Mouse (Mus musculus) lung, postnatal 4 days (tissue): ENCODE measurements around the gene Ptprb.

Experiments used
- DNase-seq, 2 experiments: peaks; one replicate each; pipeline ENCODE4 v3.0.0; 2021

Ptprb gene

DNA sequence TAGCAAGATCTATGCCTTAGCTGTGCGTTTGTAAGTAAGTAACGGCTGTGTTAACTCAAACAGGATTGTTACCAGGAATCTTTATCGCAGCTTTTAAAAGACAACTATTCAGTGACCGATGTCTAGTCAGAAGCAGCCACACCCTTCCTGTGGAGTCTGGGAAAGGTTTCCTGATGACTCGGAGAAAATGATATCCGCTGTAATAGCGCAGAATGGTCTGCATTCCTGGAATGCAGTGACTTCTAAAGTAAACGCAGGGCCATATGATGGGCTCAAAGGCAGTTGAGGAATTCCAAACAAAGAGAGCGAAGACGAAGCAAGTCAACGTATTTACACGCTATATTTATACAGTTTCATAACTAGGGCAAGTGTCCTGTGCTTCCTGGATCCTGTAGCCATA lies 22.5 kb downstream of the Ptprb start:
- DNase-seq, result peak; percentile 31 to 35

DNA sequence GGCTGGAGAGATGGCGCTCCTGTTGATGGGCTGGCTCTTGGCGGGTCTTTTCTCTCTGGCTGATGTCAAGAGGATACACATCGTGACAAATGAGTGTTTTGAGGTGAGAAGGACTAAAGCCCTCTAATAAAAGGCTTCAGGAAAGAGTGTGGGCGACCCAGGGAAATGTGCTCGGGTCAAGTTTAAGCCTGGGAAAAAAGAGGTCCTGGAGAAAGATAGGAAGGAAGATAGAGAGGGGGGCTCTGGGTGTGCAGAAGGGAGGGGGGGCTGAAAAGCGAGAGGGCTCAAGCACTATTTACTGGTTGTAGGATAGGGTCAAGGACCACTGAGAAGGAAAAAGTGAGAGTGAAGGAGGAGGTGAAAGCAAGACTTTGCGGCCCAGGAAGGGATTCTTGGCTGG lies 25.5 kb downstream of the Ptprb start:
- peak in 1 of 2 experiments; percentile 29 for DNase-seq

DNA sequence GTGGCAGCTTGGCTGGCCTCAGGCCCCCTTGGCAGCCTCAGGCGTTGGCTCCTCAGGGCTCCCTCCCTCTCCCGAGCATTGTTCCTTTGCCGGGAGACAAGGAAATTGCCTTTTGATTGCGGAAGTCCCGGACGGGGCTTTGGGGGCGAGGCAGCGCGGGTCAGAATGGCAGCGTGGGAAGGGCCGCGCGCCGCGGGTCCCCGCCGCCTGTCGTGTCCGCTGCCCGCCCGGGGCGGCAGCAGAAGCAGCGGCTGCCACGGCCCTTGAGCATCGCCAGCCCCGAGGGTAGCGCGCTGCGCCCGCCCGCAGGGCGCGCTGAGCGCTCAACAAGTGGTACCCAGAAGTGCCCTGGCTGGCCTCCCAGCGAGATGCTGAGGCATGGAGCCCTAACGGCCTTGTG lies 25.9 kb downstream of the Ptprb start:
- peak; percentile 73 to 88 for DNase-seq

DNA sequence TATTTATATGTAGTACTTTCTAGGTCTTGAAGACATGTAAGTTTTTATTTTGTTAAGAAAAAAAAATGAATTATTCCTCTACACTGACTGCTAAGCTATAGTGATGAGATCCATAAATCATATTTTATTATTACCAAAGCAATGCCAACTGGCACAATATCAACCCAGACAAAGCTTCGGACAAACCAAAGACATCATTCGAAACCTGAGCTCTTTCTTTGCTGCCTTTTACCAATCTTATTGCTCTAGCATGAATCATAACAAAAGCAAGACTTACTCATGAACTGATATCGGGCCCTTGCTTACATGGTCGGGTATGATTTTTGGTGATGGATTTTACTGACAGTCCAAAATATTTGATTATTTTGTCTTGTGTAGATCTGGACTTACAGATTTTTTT lies 29.0 kb downstream of the Ptprb start:
- DNase-seq, result no peak

DNA sequence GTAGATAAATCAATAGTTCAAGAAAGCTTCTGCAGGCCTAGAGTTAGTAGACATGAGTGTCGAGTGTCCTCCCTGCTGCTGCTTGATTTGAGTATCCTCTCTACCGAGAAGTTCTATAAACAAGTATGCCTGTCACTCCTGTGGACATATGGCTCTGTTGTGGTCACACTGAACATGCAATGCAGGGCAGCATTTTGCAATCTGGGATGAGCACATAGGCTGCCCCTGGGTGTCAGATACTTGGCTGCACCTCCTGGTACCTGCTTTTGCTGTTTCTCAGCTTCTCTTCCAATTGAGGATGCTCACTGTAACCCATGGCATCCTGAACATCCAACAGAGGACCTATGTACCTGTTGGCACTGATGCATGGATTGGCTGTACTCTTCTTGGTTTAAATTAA lies 34.1 kb downstream of the Ptprb start:
- DNase-seq, result no peak

DNA sequence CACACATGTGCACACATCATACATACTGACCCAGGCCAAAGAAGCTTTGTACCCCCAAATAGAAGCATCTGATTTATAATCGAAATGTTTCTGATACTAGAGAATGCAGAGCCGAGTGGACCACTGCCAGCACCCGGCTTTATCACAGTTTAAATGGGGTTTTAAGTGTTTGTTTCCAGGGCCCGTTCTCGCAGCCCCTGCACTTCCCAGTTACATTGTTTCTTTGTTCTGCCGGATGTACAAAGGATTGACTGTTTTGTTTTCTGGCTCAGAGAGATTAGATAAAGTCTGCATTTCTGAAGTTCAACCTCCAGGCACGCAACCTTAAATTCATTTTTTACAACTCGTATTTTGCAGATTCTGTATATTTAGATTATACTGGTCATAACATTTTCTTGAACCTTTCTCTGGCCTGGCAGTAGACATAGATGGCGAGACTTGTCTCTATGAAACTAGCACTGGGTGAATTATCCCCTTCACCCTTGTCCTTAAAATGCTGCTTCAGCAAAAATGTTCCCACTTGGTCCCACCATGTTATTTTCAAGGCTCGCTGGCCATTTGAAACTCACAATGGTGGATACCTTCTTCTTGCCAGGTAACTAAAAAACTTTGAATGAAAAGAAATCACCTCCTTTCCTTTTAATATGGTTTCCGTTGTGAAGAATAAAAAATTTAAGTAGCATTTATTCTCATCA lies 35.3 kb downstream of the Ptprb start:
- peak; percentile 30 to 62 for DNase-seq

DNA sequence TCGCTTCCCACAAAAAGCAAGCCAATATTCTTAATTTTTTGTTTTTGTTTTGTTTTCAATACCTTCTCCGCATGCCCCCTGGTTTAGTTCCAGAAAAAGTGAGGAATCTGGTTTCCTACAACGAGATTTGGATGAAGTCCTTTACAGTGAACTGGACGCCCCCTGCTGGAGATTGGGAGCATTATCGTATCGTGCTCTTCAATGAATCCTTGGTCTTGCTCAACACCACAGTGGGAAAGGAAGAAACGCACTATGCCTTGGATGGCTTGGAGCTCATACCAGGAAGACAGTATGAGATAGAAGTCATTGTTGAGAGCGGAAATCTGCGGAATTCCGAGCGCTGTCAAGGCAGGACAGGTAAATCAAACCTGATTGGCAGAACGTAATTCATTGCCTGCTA lies 43.9 kb downstream of the Ptprb start:
- peak; percentile 62 to 77 for DNase-seq

DNA sequence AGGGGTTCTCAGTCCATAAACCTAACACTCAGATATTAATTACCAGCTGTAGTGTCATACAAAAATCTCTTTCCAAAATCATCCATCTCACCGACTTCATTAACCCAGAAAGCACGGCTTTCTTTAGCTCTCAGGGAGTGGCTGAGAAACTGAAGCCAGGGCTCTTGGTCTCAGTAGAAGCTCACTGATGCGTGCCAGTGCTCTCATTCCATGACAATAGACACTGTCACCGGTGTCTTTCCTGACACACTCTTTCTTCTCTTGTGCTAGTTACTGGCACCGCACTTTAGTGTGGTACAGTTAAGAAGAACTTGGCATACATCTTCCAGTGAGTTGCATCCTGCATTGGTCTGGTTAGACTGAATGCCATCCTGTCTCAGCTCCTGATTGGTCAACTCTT lies 53.8 kb downstream of the Ptprb start:
- DNase-seq, result no peak

DNA sequence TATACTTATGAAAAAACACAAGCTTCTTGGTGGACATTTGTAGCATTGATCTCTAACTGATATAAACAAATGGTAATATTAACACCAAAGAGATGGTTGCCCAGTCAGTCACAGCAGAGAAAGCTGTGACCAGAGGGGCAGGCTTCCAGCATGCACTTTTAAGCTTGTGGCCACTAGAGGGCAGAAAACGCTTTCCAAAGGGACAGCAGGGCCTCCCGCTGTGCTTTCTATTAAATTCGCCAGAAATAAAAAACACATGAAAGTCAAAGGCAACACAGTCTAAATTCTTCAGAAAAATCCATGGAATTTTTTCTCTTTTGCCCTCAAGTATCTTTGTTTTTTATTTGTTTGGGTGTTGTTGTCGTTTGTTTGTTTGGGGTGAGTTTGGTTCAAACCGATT lies 55.1 kb downstream of the Ptprb start:
- DNase-seq, result peak; percentile 44 to 77

DNA sequence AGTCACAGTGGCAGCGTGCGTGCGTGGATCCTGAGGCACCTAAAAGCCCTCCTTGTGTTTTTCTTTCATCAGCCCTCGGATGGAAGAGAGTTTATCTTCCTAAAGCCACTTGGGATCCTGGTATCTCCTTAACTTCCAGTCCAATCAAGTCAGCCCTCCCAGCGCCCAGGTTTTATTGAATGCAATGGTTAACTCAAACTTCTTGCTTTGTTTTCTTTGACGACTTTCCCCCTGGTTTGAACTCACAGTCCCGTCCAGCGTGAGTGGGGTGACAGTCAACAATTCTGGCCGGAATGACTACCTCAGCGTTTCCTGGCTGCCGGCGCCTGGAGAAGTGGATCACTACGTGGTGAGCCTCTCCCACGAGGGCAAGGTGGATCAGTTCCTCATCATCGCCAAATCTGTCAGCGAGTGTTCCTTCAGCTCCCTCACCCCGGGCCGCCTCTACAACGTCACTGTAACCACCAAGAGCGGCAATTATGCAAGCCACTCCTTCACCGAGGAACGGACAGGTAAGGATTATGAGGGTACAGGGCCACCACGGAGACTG lies 55.7 kb downstream of the Ptprb start:
- no peak for DNase-seq

DNA sequence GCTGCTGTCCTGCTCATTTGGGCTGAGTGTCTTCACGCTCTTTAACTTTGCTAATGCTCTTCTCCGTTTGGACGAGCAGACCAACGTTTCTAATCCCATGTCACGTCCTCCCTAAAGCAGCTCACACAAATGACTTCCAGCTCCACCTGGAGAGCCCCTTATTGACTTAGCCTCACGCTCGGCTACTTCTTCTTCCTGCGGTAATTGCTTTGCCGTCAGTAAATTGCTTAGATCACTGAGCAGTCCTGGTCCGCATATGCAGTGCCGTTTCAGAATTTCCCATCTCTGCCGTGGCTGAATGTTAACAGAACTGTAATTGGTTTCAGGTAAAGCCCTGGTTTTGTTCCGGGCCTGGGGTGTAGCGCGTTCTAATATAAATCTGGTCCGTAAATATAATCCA lies 58.3 kb downstream of the Ptprb start:
- DNase-seq, result no peak

DNA sequence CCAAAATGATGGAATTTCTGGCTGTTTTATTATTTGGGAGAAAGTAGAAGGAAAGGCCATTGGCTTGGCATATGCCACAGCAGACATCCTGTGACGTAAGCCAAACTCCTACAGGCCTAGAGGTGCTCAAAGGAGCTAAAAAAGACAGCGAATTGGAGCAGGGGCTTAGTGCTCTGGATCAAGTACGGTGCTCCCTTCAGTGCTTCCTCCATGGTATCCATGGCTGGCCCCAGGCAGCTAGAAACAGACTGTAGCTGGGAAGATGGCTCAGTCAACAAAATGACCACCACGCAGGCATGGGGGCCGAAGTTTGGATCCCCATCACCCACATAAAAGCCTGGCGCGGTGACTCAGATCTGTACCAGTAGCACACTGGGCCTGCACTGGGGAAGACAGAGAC lies 58.8 kb downstream of the Ptprb start:
- DNase-seq, result no peak

DNA sequence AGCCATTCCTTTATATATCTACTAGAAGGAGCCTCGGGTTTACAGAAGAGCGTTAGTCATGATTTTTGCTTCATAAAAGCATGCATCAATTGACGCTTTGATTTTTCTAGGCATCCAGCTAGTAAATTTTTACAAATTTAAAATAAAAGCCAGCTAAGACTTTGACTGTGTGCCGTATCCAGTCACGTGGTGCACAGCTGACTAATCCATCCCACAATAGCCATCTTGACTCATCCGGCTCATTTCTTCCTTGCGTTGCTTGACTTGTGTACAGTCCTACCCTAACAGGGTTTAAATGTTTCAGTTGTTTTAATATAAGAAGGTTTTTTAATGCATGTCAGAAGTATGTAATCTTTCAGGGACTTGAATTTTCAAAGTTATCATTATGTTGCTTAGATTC lies 60.0 kb downstream of the Ptprb start:
- DNase-seq, result no peak

DNA sequence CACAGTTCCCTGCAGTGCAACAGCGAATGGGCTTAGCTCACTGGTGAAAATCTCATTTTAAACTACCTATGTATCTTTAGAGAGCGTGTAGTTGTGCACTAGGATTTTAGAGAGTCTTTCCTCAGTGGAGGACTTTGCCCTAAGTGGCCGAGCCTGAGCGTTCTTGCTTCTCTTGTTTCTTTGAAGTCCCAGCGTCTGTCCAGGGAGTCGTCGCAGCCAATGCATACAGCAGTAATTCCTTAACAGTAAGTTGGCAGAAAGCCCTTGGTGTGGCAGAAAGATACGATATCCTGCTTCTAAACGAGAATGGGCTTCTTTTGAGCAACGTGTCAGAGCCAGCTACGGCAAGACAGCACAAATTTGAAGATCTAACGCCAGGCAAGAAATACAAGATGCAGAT lies 65.9 kb downstream of the Ptprb start:
- no peak for DNase-seq

DNA sequence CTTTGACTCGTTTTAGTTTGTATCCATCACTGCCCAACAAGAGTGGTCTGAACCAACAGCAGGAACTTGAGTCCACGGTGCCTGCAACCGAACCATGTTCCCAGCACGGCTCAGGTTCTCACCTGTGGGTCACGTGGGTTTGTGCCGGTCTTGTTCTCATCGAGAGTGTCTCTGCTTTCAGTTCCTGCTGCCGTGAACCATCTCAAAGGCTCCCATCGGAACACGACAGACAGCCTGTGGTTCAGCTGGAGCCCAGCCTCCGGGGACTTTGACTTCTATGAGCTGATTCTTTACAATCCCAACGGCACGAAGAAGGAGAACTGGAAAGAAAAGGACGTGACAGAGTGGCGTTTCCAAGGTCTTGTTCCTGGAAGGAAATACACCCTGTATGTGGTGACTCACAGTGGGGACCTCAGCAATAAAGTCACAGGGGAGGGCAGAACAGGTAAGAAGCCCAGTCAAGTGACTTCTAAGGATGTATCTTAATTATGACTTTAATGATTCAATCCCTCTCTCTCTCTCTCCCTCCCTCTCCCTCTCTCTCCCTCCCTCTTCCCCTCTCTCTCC lies 71.4 kb downstream of the Ptprb start:
- DNase-seq, result no peak

DNA sequence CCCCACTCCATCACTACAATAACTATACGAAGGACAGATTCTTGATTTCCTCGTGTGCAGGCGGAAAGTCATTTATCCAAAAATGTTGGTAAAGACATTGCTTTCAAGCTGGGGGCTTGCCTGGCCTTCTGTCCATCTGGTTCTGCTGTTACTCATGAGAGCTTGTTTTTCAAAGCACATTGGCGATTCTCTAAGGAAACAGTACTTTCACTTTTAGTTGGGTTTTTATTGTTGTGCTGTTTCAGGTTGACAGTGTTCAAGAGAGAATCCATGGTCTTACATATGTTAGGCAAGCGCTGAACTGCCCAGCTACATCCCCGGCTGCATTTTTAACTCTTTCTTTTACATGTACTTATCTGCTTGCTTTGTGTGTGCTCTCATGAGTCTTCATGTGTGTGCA lies 73.7 kb downstream of the Ptprb start:
- DNase-seq, result no peak

DNA sequence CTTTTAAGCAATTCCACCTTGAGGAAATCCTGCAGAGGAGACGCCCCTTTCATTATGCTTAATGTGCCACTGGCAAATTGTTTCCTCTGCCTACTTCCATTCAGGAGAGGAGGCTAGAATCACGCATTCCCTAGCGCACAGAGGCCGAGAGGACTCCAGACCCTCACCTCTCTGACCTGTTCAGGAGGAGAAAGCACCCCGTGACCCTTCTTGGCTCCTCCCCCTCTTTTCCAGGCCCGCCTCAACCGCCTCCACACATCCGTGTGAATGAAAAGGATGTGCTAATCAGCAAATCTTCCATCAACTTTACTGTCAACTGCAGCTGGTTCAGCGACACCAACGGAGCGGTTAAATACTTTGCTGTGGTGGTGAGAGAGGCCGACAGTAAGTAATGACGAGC lies 75.2 kb downstream of the Ptprb start:
- no peak for DNase-seq

DNA sequence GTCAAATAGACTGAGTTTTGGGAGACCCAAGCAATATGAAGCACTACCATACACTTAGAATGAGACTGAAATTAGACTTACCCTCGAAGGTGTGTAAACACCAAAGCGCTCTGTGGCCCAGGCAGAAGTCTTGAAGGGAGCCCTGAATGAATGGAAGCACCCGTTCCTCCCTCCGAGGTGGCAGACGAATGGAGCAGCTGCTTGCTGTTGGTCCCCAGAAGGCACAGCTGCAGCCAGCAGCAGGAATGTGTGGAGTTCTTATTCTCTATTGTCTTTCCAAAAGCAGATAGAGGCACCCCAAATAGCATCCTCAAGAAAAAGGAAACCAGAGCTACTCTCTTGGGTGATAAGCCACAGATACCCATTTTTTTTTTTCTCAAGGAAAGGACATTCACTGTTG lies 79.0 kb downstream of the Ptprb start:
- no peak for DNase-seq

DNA sequence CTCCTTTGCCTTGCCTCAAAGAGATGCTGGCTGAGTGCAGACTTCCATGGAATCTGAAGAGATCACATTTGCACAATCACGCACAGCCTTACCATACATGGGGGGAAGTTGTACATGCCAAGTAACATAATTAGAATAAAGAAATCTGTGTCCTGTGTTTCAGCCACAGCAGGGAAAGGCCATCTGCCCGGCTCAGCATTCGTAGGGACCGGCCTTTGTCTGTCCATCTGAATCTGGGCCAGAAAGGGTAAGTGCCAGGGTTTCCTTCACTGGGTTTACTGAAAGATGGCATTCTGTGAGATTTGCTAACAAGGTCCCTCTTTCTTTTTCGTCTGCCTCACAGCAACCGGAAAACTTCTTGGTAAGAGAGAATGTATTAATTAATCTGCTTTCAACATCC lies 86.9 kb downstream of the Ptprb start:
- DNase-seq, result no peak

DNA sequence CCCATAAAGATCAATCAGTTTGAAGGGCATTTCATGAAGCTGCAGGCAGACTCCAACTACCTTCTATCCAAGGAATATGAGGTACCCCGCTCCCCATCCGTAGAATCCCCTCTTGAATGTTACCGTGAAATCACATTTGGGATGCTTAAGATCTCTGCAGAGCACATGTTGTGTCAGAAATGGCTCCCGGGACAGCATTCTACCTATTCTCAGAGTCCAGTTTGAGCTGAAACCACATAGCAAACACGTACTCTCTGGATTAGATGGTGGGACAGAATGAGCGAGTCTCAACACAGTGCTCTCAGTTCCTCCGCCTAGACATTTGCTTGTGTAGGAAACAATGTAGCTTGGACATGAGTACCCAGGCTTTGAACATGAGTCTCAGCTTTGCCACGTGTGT lies 87.3 kb downstream of the Ptprb start:
- no peak for DNase-seq

DNA sequence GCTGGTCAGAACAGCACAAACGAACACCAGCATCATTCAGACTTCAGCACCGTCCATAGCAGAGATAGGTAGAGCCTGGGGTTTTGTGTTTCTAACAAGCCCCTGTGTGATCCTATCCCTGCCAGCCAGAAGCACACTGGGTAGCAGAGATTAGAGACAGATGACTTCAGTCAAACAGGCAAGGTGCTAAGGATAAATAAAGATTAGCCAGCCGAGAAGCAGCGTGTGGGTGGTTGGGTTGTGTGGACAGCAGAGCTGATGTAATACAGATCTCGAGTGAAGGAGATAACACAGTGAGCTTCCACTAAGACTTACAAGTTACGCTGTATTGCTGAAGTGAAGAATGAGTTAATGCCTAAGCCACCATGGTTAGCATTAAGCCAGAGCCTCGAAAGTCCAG lies 89.4 kb downstream of the Ptprb start:
- no peak for DNase-seq

DNA sequence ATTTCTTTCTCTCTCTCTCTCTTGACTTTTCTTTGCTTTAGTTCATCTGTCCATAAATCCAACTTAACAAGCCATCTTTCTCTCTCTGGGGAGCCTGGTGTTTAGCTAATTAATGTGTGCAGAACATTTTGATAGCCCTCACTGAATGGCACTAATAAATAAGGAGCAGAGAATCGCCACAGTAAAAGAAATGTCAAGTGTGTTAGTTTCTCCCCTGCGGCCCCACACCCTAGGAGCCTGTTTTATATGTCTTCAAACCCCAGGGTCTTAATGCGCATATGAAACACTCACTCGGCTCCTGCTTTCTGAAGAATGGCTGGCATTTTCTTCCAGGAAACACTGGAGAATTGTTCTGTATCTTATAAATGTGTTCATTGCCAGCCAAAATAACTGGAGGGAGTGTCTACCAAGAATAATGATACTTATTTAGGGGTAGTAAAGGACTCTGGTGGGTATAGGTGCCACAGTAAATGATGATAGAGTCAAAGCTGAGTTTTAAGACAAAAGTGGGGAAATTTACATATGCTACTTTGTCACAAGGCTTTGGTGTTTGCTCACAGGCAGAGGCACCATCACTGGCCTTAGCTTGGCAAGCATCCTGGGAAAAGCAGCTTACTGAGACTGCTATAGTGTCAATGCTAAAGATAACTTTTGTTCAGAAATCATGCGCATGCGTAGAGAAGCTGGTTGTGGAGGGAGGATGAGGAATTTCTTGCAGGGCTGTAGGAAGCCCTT lies 95.8 kb downstream of the Ptprb start:
- no peak for DNase-seq

DNA sequence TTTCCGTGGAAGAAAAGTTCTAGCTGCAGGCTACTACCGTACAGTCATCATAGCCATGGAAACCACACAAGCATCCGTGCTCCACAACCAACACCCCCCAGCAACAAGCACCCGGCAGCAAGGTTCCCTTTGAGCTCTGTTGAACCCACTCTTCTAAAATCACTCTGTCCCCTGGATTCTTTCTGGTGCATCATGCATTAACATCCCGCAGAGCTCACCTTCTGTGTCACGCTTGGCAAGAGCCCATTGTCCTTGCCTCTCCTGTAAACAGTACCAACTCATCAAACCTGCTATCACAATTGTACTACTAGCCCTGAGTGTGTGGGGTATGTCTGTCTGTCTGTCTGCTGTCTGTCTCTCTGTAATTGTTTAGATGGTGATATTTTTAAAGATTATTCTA lies 98.8 kb downstream of the Ptprb start:
- no peak for DNase-seq

DNA sequence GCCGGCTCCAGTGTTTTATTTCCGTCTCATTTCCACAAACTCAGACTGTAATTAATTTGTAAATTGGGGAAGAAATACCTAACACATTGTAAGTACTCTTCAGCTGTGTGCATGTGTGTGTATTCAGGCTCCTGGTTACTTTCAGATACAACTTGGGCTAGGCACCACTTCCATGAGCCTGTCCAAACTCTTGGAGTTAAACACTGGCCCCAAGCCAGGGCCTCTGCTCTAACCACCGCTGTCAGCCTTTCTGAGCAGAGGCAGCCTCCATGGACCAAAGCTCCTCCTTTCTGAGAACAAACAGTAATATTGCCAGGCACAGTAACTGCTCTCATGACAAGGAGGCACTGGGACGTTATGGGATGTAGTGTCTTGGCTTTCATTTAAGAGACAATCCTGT lies 101.5 kb downstream of the Ptprb start:
- DNase-seq, result no peak
